Mouse (Mus musculus) erythroblast, embryonic 14.5 days (primary cell): ENCODE measurements around the gene Psma7.

Experiments used
- GATA1 ChIP-seq: IDR thresholded peaks from 2 replicates; pipeline ENCODE4 v1.6.1; 2012; ENCODE audit warnings: low read length, inconsistent platforms, mixed read lengths
- TAL1 ChIP-seq: IDR thresholded peaks from 3 replicates; pipeline ENCODE4 v1.6.1; 2012; ENCODE audit warnings: low read length, inconsistent platforms, mixed read lengths

DNA sequence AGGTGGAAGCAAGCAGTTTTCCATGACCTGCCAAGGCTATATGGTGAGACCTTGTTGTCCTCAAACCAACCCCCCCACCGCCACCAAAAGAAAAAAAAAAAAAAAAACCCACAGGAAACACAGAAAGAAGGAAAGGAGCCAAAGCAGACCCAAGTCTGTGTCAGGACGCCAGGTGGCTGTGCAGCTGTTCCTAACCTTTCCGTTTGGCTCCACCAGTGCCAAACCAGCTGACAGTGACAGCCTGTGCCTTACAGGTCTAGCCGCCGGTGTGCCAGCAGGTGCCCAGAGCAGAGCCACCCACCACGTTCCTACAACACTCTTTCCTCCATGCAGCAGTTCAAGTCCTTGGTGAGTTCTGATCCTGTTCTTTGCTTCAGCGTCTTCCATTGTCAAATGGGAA, 30.7 kb upstream of the Psma7 start:
- TF ChIP-seq GATA1 (no peak), TAL1 (no peak)
